Mouse (Mus musculus) G1E (cell line): Measurements from ENCODE around the gene Tmprss2. TPM values are rescaled to one million over a fixed set of nuclear protein-coding genes. Genes with fewer than 3 reads are reported as not detected.

Experiments
- ATAC-seq: 2 replicates; pipeline ENCODE4 v1.8.0; 2016; ENCODE audit warnings: mild to moderate bottlenecking; ENCODE audit not compliant: insufficient number of reproducible peaks, poor library complexity, low FRiP score, severe bottlenecking; ENCODE audit errors: extremely low read depth
- DNase-seq: peaks from one replicate; pipeline ENCODE4 v3.0.0; 2012; ENCODE audit warnings: low spot score
- H3K27me3 ChIP-seq: 2 replicates; pipeline ENCODE4 v1.6.1; 2012; ENCODE audit warnings: mild to moderate bottlenecking, low read length, inconsistent platforms; ENCODE audit not compliant: insufficient read depth
- H3K36me3 ChIP-seq: replicated peaks from 2 replicates; pipeline ENCODE3; 2012; ENCODE audit warnings: mild to moderate bottlenecking, inconsistent platforms
- H3K4me1 ChIP-seq: 2 replicates; pipeline ENCODE4 v1.6.1; 2012; ENCODE audit warnings: low read depth, low read length, inconsistent platforms, mixed read lengths; ENCODE audit not compliant: insufficient read depth
- H3K4me3 ChIP-seq: 2 replicates; pipeline ENCODE4 v1.5.1; 2012; ENCODE audit warnings: low read depth, mild to moderate bottlenecking, inconsistent platforms, low read length, moderate library complexity, mixed read lengths
- H3K9me3 ChIP-seq: replicated peaks from 2 replicates; pipeline ENCODE4 v1.6.1; 2012; ENCODE audit warnings: inconsistent platforms
- CTCF ChIP-seq: IDR thresholded peaks from 2 replicates; pipeline ENCODE4 v1.5.1; 2012; ENCODE audit warnings: low read depth, low read length, inconsistent platforms, mixed read lengths
- GATA1 ChIP-seq: IDR thresholded peaks from 2 replicates; pipeline ENCODE4 v1.6.1; 2012; ENCODE audit warnings: borderline replicate concordance, low read length, inconsistent platforms, mixed read lengths
- GATA2 ChIP-seq: IDR thresholded peaks from 2 replicates; pipeline ENCODE4 v1.6.1; 2012; ENCODE audit warnings: low read depth, low read length, inconsistent platforms, borderline replicate concordance
- POLR2AphosphoS5 ChIP-seq: IDR thresholded peaks from 2 replicates; pipeline ENCODE4 v1.6.1; 2012; ENCODE audit warnings: low read depth, low read length, inconsistent platforms; ENCODE audit not compliant: insufficient replicate concordance
- TAL1 ChIP-seq: conservative IDR thresholded peaks from 2 replicates; pipeline ENCODE4 v1.6.1; 2012; ENCODE audit warnings: low read depth, low read length, inconsistent platforms, mixed read lengths
- polyA plus RNA-seq: library from polyadenylated mRNA; stranded (reverse); fragments of >175 nt; gene quantifications from 2 replicates; pipeline ENCODE4 v1.2.3, GENCODE M21; 2012
- total RNA-seq, 2 experiments: library from RNA; stranded (forward) in 1 of 2; stranded (reverse) in 1 of 2; fragments of 200-1000 nt in 1 of 2; fragments of >200 nt in 1 of 2; fragmentation: Nextera tagmentation in 1 of 2; gene quantifications; 2 replicates each; pipeline ENCODE4 v1.2.3; 2014 to 2017

Tmprss2 gene
- total and polyA plus RNA-seq, 3 experiments = 0.11 TPM; not detected in 2

GRCm38 (mm10) chr16:97529241-97529640 lies 81.8 kb downstream of the Tmprss2 start:
- no peaks in the 10 kb centered on the region for H3K4me1 ChIP-seq
- H3K36me3 ChIP-seq = no peaks in the 10 kb centered on the region
- H3K27me3 ChIP-seq = no peaks in the 10 kb centered on the region
- DNase-seq (no peak), ATAC-seq (no peak)
- 0 out of 2 replicates have a peak, but pooled peaks cover 2% of the 10 kb centered on the region for H3K9me3 ChIP-seq
- H3K4me3 ChIP-seq = no peak overlapping the region
- TF ChIP-seq POLR2AphosphoS5 (no peak), TAL1 (no peak), GATA1 (no peak), GATA2 (no peak), CTCF (no peak)

GRCm38 (mm10) chr16:97523024-97523423 lies 88.0 kb downstream of the Tmprss2 start:
- H3K4me1 ChIP-seq = no peaks in the 10 kb centered on the region
- ATAC-seq (no peak), DNase-seq (peak; percentile 20)
- no peaks in the 10 kb centered on the region for H3K27me3 ChIP-seq
- no peaks in the 10 kb centered on the region for H3K36me3 ChIP-seq
- H3K9me3 ChIP-seq = no peaks in the 10 kb centered on the region
- H3K4me3 ChIP-seq = no peak overlapping the region
- TF ChIP-seq CTCF = peak; percentile 52
- TF ChIP-seq TAL1 = no peak

GRCm38 (mm10) chr16:97521983-97522382 lies 89.0 kb downstream of the Tmprss2 start:
- H3K4me3 ChIP-seq = no peak overlapping the region
- DNase-seq (no peak), ATAC-seq (no peak)
- H3K27me3 ChIP-seq = no peaks in the 10 kb centered on the region
- H3K9me3 ChIP-seq = no peaks in the 10 kb centered on the region
- H3K36me3 ChIP-seq = no peaks in the 10 kb centered on the region
- no peak for TF ChIP-seq TAL1
- no peak for TF ChIP-seq CTCF
- TF ChIP-seq GATA1 = no peak
- no peak for TF ChIP-seq GATA2
- no peak for TF ChIP-seq POLR2AphosphoS5
- no peaks in the 10 kb centered on the region for H3K4me1 ChIP-seq

GRCm38 (mm10) chr16:97516341-97516740 lies 94.7 kb downstream of the Tmprss2 start:
- H3K36me3 ChIP-seq = no peaks in the 10 kb centered on the region
- H3K9me3 ChIP-seq = no peaks in the 10 kb centered on the region
- no peak for ATAC-seq
- TF ChIP-seq POLR2AphosphoS5 (no peak), GATA1 (no peak), CTCF (no peak), GATA2 (no peak), TAL1 (no peak)
- H3K4me3 ChIP-seq = no peak overlapping the region
- no peaks in the 10 kb centered on the region; the same call in 1 of the 2 replicates for H3K27me3 ChIP-seq
- H3K4me1 ChIP-seq = no peaks in the 10 kb centered on the region
- no peak for DNase-seq

Other genes starting within 250 kb of the Tmprss2 start
- not detected in 2 replicates for gene Mx1, start 148.3 kb downstream of the Tmprss2 start, total RNA-seq (2014; fragmentation: Nextera tagmentation)
- gene Mx1, start 148.3 kb downstream of the Tmprss2 start, total RNA-seq (2017) = 0.27 TPM in 1 of 2 replicates, not detected in the other
- gene Mx1, start 148.3 kb downstream of the Tmprss2 start, polyA plus RNA-seq = not detected in 2 replicates
- gene Fam3b, start 96.4 kb downstream of the Tmprss2 start, total RNA-seq (2014; fragmentation: Nextera tagmentation) = not detected in 2 replicates
- 0.64 and 0.87 TPM in 2 replicates for gene Fam3b, start 96.4 kb downstream of the Tmprss2 start, total RNA-seq (2017)
- gene Fam3b, start 96.4 kb downstream of the Tmprss2 start, polyA plus RNA-seq = not detected in 2 replicates
- not detected in 2 replicates for gene Ripk4, start 152.6 kb upstream of the Tmprss2 start, total RNA-seq (2014; fragmentation: Nextera tagmentation)
- 0.05 and 0.06 TPM in 2 replicates for gene Ripk4, start 152.6 kb upstream of the Tmprss2 start, total RNA-seq (2017)
- not detected in 2 replicates for gene Ripk4, start 152.6 kb upstream of the Tmprss2 start, polyA plus RNA-seq
- 14.3 and 28.3 TPM in 2 replicates for gene Prdm15, start 240.7 kb upstream of the Tmprss2 start, total RNA-seq (2014; fragmentation: Nextera tagmentation)
- gene Prdm15, start 240.7 kb upstream of the Tmprss2 start, total RNA-seq (2017) = 10.9 and 11.7 TPM in 2 replicates
- gene Prdm15, start 240.7 kb upstream of the Tmprss2 start, polyA plus RNA-seq = 3.0 and 5.0 TPM in 2 replicates